Mouse (Mus musculus) v-Abl transformed pro-B cells (cell line): ENCODE data around the gene Slc25a34.

Experiments
- in situ Hi-C, 2 experiments: fragments of 400-800 bp; cut with MboI; formaldehyde crosslinking; loops; one replicate each; pipeline ENCODE4 v1.15.1; 2025; ENCODE audit not compliant: unreplicated experiment in 2 of 2

The Slc25a34 gene

GRCm38 (mm10) chr4:141649244-141649643 lies 25.6 kb upstream of the Slc25a34 start:
- in situ Hi-C loops, result no loop called here

- in situ Hi-C loops, result no loop called here
These were observed 24.6 kb upstream of the Slc25a34 start for GRCm38 (mm10) chr4:141648262-141648661.

DNA sequence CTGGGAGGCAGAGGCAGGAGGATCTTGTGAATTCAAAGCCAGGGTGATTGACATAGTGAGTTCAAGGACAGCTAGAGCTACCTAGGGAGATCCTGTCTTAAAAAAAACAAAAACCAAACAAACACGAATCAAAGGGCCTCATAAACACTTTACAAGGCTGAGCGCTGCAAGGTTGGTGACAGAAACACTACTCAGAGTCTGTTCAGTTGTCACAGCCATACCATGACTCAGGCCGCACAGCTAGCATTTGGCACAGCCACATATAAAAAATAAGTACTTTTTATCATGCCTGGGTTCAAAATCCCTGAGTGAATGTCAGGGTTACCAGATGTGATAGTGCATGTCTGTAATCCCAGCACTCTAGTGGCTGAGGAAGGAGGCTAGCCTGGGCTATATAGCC lies 23.6 kb upstream of the Slc25a34 start:
- in situ Hi-C loops, result no loop called here

GRCm38 (mm10) chr4:141645988-141646387 lies 22.4 kb upstream of the Slc25a34 start:
- in situ Hi-C loops, result no loop called here

GRCm38 (mm10) chr4:141643118-141643855 lies 19.7 kb upstream of the Slc25a34 start:
- in situ Hi-C loops, result no loop called here

- in situ Hi-C loops, result no loop called here
These were observed 18.6 kb upstream of the Slc25a34 start for GRCm38 (mm10) chr4:141641961-141642811.

GRCm38 (mm10) chr4:141641353-141641771 lies 17.7 kb upstream of the Slc25a34 start:
- in situ Hi-C loops, result no loop called here

DNA sequence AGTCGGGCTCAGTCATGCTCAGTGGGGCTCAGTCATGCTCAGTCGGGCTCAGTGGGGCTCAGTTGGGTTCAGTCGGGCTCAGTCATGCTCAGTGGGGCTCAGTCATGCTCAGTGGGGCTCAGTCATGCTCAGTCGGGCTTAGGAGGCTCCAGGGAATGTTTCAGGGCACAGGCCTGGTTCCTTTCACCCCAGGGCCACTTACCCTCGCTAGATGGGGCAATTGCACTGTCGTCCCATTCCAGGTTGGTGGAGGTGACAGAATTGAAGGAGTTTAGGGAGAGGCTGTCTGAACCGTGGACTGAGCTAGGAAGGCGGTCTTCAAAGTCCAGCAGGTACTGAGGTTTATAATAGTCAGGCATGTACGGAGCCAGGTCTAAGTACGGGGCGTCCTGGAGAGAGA lies 15.9 kb upstream of the Slc25a34 start:
- in situ Hi-C loops, result no loop called here

DNA sequence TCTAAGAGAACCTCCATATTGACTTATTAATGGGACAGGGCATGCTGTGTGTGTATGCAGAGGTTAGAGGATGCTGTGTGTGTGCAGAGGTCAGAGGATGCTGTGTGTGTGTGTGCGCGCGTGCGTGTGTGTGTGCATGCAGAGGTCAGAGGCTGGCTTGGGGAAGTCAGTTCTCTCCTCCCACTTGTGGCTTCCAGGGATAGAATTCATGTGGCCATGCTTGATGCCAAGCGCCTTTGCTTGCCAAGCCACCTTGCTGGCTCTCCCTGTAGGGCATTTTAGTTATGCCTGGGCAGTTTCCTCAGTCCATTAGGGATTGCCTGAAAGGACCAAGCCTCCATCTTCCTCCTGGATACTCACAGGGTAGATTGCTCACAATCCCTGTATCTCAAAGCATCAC lies 13.1 kb upstream of the Slc25a34 start:
- in situ Hi-C loops, result no loop called here

GRCm38 (mm10) chr4:141635991-141636390 lies 12.4 kb upstream of the Slc25a34 start:
- in situ Hi-C loops, result no loop called here

GRCm38 (mm10) chr4:141632111-141632873 lies 8.7 kb upstream of the Slc25a34 start:
- in situ Hi-C loops, result no loop called here

GRCm38 (mm10) chr4:141631250-141631649 lies 7.6 kb upstream of the Slc25a34 start:
- in situ Hi-C loops, result no loop called here

DNA sequence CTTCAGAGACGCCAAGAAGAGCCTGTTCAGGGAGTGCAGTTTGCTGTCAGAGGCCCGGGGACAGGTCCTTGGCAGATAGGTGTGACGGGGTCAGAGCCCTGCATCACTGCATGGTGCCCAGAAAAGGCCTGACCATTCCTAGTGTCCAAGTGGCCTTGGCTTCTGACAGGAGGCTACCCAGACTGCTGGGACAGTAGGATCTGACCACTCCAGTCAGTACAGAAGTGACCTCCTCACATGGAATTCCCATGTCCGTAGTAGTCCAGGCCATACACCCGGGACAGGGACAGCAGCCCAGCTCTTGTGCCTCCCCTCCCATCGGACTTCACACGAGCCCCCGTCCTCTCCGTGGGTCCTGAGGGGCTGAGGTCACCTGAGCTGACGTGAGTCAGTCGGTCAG lies 6.4 kb upstream of the Slc25a34 start:
- in situ Hi-C loops, result no loop called here

DNA sequence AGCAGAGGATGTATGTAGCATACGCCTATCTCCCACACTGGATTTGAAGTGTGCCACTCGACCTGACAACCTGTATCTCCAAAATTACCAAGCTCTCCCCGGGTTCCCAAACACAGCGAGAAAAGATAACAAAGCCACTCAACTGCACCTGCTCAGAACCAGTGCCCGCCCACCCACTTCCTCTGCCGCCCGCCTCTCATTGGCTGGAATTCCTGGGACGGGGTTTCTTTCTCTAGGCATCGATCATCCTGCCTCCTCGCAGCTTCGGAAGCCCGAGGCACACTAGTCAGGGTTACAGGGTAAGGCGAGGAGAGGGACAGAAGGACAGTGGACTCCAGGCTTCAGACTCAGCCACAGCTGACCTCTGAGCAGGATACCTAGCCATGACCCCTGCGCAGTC lies 5.0 kb upstream of the Slc25a34 start:
- in situ Hi-C loops, result no loop called here

GRCm38 (mm10) chr4:141627502-141627901 lies 3.9 kb upstream of the Slc25a34 start:
- in situ Hi-C loops, result no loop called here

GRCm38 (mm10) chr4:141625774-141626550 lies 2.3 kb upstream of the Slc25a34 start:
- in situ Hi-C loops, result no loop called here

- in situ Hi-C loops, result loop anchor here (5.0 to 25.0 kb wide), 3 partner anchors 182 to 1787 kb away; partner anchors contain the start of gene Pramef8 (in 2 of the 2)
These were observed 1.6 kb upstream of the Slc25a34 start for GRCm38 (mm10) chr4:141624983-141625773.

DNA sequence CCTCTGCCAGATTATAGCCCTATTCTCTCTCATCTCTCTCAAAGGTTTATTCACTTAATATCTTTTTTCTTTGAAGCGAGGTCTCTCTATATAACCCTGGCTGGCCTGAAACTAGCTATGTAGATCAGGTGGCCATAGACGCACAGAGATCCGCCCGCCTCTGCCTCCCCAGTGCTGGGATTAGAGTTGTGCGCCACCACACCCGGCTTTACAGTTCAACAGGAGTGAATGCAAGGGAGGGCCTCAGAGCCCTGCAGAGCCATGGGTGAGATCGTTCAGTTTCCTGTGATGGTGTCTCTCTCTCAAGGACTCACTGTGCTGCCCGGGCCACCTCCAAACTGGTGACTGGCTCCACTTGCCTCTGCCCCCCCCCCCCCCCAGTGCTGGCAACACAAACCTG lies 513 bp upstream of the Slc25a34 start:
- in situ Hi-C loops, result loop anchor here (5.0 to 25.0 kb wide), 3 partner anchors 183 to 1788 kb away; partner anchors contain the start of gene Pramef8 (in 2 of the 2)

- in situ Hi-C loops, result loop anchor here (5.0 to 25.0 kb wide), 3 partner anchors 184 to 1789 kb away; partner anchors contain the start of gene Pramef8 (in 2 of the 2)
These were observed 584 bp downstream of the Slc25a34 start for GRCm38 (mm10) chr4:141623037-141623436.
